Mouse (Mus musculus) olfactory bulb, adult 2 months (tissue): Measurements from ENCODE around the gene Kit.

Experiments used
- CTCF ChIP-seq: fragments of 200-500 bp; IDR thresholded peaks from 2 replicates; pipeline ENCODE4 v1.5.1; 2012; ENCODE audit warnings: low read depth, mild to moderate bottlenecking, low read length, moderate library complexity; ENCODE audit not compliant: insufficient read depth
- POLR2A ChIP-seq: fragments of 200-500 bp; IDR thresholded peaks from 2 replicates; pipeline ENCODE4 v1.6.1; 2012; ENCODE audit warnings: mild to moderate bottlenecking, low read depth, low read length, moderate library complexity; ENCODE audit not compliant: insufficient read depth

DNA sequence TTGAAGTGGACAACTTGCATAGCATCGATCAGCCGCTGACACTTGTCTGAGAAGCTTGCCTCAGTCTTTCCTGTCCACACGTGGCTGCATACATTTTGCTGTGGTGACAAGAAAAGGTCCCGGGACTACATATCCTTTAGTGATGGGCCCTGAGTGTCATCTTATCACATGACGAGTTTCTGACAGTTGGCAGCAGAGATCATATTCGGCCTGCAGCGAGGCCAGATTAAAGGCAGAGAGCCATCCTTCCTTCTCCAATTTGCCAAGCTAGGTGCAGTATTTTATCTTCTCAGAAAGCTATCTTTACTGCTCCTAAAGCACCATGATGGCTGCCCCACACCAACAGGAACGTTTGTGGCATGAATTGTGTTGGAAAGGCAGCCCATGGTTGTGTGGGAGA lies 127.4 kb downstream of the Kit start:
- TF ChIP-seq POLR2A (no peak), CTCF (no peak)
